Mouse (Mus musculus) G1E (cell line): ENCODE data around the gene Tgfbr3.

Source experiments
- CTCF ChIP-seq: IDR thresholded peaks from 2 replicates; pipeline ENCODE4 v1.5.1; 2012; ENCODE audit warnings: low read depth, low read length, inconsistent platforms, mixed read lengths
- GATA1 ChIP-seq: IDR thresholded peaks from 2 replicates; pipeline ENCODE4 v1.6.1; 2012; ENCODE audit warnings: borderline replicate concordance, low read length, inconsistent platforms, mixed read lengths
- TAL1 ChIP-seq: conservative IDR thresholded peaks from 2 replicates; pipeline ENCODE4 v1.6.1; 2012; ENCODE audit warnings: low read depth, low read length, inconsistent platforms, mixed read lengths

DNA sequence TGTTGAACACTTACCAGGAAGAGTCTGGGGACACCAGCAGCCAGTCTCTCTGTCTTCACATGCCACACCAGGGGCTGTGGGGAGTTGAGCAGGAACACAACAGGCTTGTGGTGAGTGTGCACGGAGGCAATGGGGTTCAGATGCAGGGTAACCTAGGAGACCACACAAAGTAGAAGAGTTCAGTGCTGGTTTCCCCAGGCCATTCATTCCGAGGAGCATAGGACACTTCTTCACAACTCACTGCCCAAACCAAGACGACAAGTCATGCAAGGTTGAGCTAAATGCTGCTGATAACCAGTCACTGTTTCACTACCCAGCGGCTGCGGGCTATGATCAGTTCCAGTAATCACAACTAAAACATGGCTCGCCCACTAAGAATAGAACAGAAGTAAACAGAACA, 111.6 kb downstream of the Tgfbr3 start:
- TF ChIP-seq CTCF = no peak
- TF ChIP-seq TAL1 = no peak
- no peak for TF ChIP-seq GATA1
